In the genomic region with DNA sequence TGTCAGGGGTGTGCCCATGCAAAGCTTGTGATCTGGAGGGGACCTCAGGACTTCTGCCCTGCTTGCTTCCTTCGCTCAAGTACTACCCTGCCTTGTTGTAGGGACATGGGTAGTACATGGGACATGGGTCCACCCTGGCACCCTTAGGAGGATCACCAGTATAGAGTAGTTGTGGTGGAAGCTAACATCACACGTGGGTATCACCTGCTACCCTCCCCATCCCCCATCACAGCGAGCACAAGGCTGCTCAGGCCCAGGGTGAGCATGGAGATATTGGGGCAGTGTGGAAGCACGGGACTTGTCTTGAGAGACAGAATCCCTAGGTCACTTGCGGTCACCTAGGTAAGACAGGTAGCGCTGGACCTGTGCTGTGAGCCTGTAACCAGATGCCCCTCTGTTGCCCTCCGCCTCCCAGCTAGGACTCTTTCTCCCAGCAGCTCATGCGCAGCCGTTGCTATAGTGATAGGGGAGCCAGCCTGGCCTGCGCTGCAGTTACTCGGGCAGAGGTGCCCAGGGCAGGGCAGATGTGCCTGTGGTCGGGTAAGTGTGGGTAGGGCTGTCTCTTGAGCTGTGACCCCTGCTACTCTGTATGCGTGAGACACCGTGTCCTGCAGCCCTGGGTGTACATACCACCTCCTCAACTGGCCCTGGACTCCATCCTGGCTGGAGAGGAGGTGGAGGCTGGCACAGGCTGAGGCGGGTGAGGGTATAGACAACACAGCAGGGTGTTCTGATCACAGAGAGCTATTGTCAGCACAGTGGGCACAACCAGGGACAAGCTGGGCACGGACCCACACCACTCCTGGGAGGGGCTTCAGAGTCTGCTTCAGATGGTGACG, we compare ENCODE assay signal across 10 mouse cellular contexts. TPM values are rescaled to one million over a fixed set of nuclear protein-coding genes. Genes with fewer than 3 reads are reported as not detected.
DNase-seq lines count a peak whose midpoint lies in the region; ATAC-seq and TF ChIP-seq lines count a peak whose summit lies in the region.
"Had no signal": no experiment of that assay in that cellular context is flagged by ENCODE, and none has a peak within 500 bp of the region (broad histone marks: within the 10 kb centered on the region; RNA-seq: fewer than 3 reads in every experiment).

No protein-coding gene starts in this region.

- no peak for DNase-seq in forebrain, embryonic 11.5 days (ENCODE audit: low spot score)
- peak; percentile 29 for DNase-seq in brain, embryonic 14.5 days (ENCODE audit: low read depth)
- peak; percentile 59 to 61 for DNase-seq in layer of hippocampus, postnatal 36 days
- DNase-seq in MN1 (ENCODE audit: low spot score) = no peak
- DNase-seq in urinary bladder, postnatal 14 days (ENCODE audit: low spot score) = no peak
- DNase-seq in right cerebral cortex, postnatal 4 days = no peak

- no peak overlapping the region; the same call in 1 of the 2 replicates for H3K4me3 ChIP-seq in forebrain, embryonic 13.5 days
- H3K4me3 ChIP-seq in forebrain, embryonic 11.5 days (ENCODE audit: low read depth, low read length) = no peak overlapping the region
- no peak overlapping the region for H3K4me3 ChIP-seq in hindbrain, embryonic 16.5 days (ENCODE audit: low read length)
- H3K4me3 ChIP-seq: embryonic facial prominence, embryonic 15.5 days had no signal

- no peak for TF ChIP-seq POLR2A in brain, embryonic 14.5 days (IDR thresholded peaks at IDR 0.05; ENCODE audit: borderline replicate concordance, extremely low read depth, insufficient read depth, insufficient read length, poor library complexity, severe bottlenecking)

- H3K27ac ChIP-seq in forebrain, embryonic 13.5 days = no peak overlapping the region
- no peak overlapping the region for H3K27ac ChIP-seq in forebrain, embryonic 11.5 days (ENCODE audit: low read depth, low read length)
- no peak overlapping the region for H3K27ac ChIP-seq in hindbrain, embryonic 16.5 days (ENCODE audit: low read depth, low read length)
- H3K27ac ChIP-seq: embryonic facial prominence, embryonic 15.5 days had no signal

- peaks cover 27% of the 10 kb centered on the region for H3K36me3 ChIP-seq in forebrain, embryonic 13.5 days (ENCODE audit: poor library complexity, severe bottlenecking)
- H3K36me3 ChIP-seq in forebrain, embryonic 11.5 days (ENCODE audit: control insufficient read depth, insufficient read depth, low read length) = no peaks in the 10 kb centered on the region
- peaks cover 16% of the 10 kb centered on the region for H3K36me3 ChIP-seq in hindbrain, embryonic 16.5 days (ENCODE audit: control insufficient read depth, insufficient read depth, low read length)
- H3K36me3 ChIP-seq: embryonic facial prominence, embryonic 15.5 days had no signal

- peak overlapping the region; percentile 26 for H3K9ac ChIP-seq in forebrain, embryonic 13.5 days
- H3K9ac ChIP-seq in forebrain, embryonic 11.5 days (ENCODE audit: low read length) = no peak overlapping the region
- H3K9ac ChIP-seq in hindbrain, embryonic 16.5 days (ENCODE audit: low read depth, low read length) = no peak overlapping the region; the same call in 1 of the 2 replicates
- H3K9ac ChIP-seq: embryonic facial prominence, embryonic 15.5 days had no signal

- H3K27me3 ChIP-seq in forebrain, embryonic 13.5 days = peaks cover 9% of the 10 kb centered on the region; the same call in 1 of the 2 replicates
- H3K27me3 ChIP-seq in forebrain, embryonic 11.5 days (ENCODE audit: control insufficient read depth, insufficient read depth, low read length) = no peaks in the 10 kb centered on the region; the same call in 1 of the 2 replicates
- H3K27me3 ChIP-seq in hindbrain, embryonic 16.5 days (replicated peaks; ENCODE audit: control insufficient read depth, insufficient read depth, low read length) = peaks cover 4% of the 10 kb centered on the region

- peaks cover 34% of the 10 kb centered on the region for H3K4me1 ChIP-seq in forebrain, embryonic 13.5 days
- H3K4me1 ChIP-seq in forebrain, embryonic 11.5 days (replicated peaks; ENCODE audit: control insufficient read depth, insufficient read depth, low read length) = 0 out of 2 replicates have a peak, but pooled peaks cover 6% of the 10 kb centered on the region
- H3K4me1 ChIP-seq in hindbrain, embryonic 16.5 days (ENCODE audit: control insufficient read depth, insufficient read depth, low read depth, low read length) = peaks cover 25% of the 10 kb centered on the region

- no peaks in the 10 kb centered on the region for H3K9me3 ChIP-seq in forebrain, embryonic 13.5 days (replicated peaks)
- no peaks in the 10 kb centered on the region for H3K9me3 ChIP-seq in forebrain, embryonic 11.5 days (ENCODE audit: control insufficient read depth, low read length)
- H3K9me3 ChIP-seq in hindbrain, embryonic 16.5 days (ENCODE audit: control insufficient read depth, low read length) = no peaks in the 10 kb centered on the region
- H3K9me3 ChIP-seq: embryonic facial prominence, embryonic 15.5 days had no signal

- ATAC-seq in forebrain, embryonic 13.5 days = no peak
- no peak for ATAC-seq in forebrain, embryonic 11.5 days (replicated peaks; ENCODE audit: low FRiP score)
- ATAC-seq in hindbrain, embryonic 16.5 days = peak; percentile 5; the same call in 1 of the 2 replicates

- 59% methylated on average over 17 of the region's 17 CpGs for WGBS in forebrain, embryonic 13.5 days
- 67% methylated on average over 17 of the region's 17 CpGs for WGBS in forebrain, embryonic 11.5 days
- WGBS in hindbrain, embryonic 16.5 days = 45% methylated on average over 17 of the region's 17 CpGs

- peak overlapping the region; percentile 15; the same call in 1 of the 2 replicates for H3K4me2 ChIP-seq in forebrain, embryonic 13.5 days
- no peak overlapping the region for H3K4me2 ChIP-seq in forebrain, embryonic 11.5 days (ENCODE audit: low read depth, low read length, severe bottlenecking)
- peak overlapping the region; percentile 70 for H3K4me2 ChIP-seq in hindbrain, embryonic 16.5 days (ENCODE audit: low read length)
- H3K4me2 ChIP-seq: embryonic facial prominence, embryonic 15.5 days; liver, embryonic 11.5 days had no signal

- TF ChIP-seq CTCF in brain, embryonic 14.5 days (IDR thresholded peaks at IDR 0.05; ENCODE audit: borderline replicate concordance, extremely low read depth, insufficient read depth, insufficient read length) = no peak

RNA-seq across cellular contexts. Expression of a gene that starts 2.1 kb away (rescaled TPM):
- 5.7 and 8.2 TPM in 2 replicates for polyA plus RNA-seq in forebrain, embryonic 13.5 days (2015; fragmentation: Nextera tagmentation; extraction: Ambion mirVana)
- 9.9 and 10.2 TPM in 2 replicates for polyA plus RNA-seq in forebrain, embryonic 11.5 days (2014; fragmentation: Nextera tagmentation; extraction: Ambion mirVana)
- 29.8 and 60.6 TPM in 2 replicates for polyA plus RNA-seq in brain, embryonic 14.5 days (2012; rRNA removed)
- 13.5 and 15.5 TPM in 2 replicates for polyA plus RNA-seq in hindbrain, embryonic 16.5 days (2015; fragmentation: Nextera tagmentation; extraction: Ambion mirVana)
- 100 to 1,000 TPM; 147 to 167 TPM for total RNA-seq in layer of hippocampus, postnatal 36 days (2021)

RNA-seq across cellular contexts. Expression of a gene that starts 7.5 kb away (rescaled TPM):
- polyA plus RNA-seq in forebrain, embryonic 13.5 days (2015; fragmentation: Nextera tagmentation; extraction: Ambion mirVana) = 0.08 TPM in 1 of 2 replicates, not detected in the other
- not detected in 2 replicates for polyA plus RNA-seq in forebrain, embryonic 11.5 days (2014; fragmentation: Nextera tagmentation; extraction: Ambion mirVana)
- 0.42 and 0.57 TPM in 2 replicates for polyA plus RNA-seq in brain, embryonic 14.5 days (2012; rRNA removed)
- 0.19 and 0.23 TPM in 2 replicates for polyA plus RNA-seq in hindbrain, embryonic 16.5 days (2015; fragmentation: Nextera tagmentation; extraction: Ambion mirVana)
- under 1 TPM; 0.87 to 0.94 TPM for total RNA-seq in layer of hippocampus, postnatal 36 days (2021)
- polyA plus RNA-seq: liver, embryonic 11.5 days had no signal

RNA-seq across cellular contexts. Expression of a gene that starts 26.0 kb away (rescaled TPM):
- polyA plus RNA-seq in forebrain, embryonic 13.5 days (2015; fragmentation: Nextera tagmentation; extraction: Ambion mirVana) = 2.4 and 3.2 TPM in 2 replicates
- polyA plus RNA-seq in forebrain, embryonic 11.5 days (2014; fragmentation: Nextera tagmentation; extraction: Ambion mirVana) = 0.61 and 0.77 TPM in 2 replicates
- 1.1 and 1.9 TPM in 2 replicates for polyA plus RNA-seq in brain, embryonic 14.5 days (2012; rRNA removed)
- polyA plus RNA-seq in hindbrain, embryonic 16.5 days (2015; fragmentation: Nextera tagmentation; extraction: Ambion mirVana) = 3.4 and 4.1 TPM in 2 replicates
- under 1 TPM in 1 of 2 experiments, not detected in 1; 0.66 TPM for total RNA-seq in layer of hippocampus, postnatal 36 days (2021)
- polyA plus RNA-seq: liver, embryonic 11.5 days had no signal

RNA-seq across cellular contexts. Expression of a gene that starts 30.3 kb away (rescaled TPM):
- polyA plus RNA-seq in forebrain, embryonic 13.5 days (2015; fragmentation: Nextera tagmentation; extraction: Ambion mirVana) = 62.0 and 65.9 TPM in 2 replicates
- 22.9 and 24.2 TPM in 2 replicates for polyA plus RNA-seq in forebrain, embryonic 11.5 days (2014; fragmentation: Nextera tagmentation; extraction: Ambion mirVana)
- 109 and 142 TPM in 2 replicates for polyA plus RNA-seq in brain, embryonic 14.5 days (2012; rRNA removed)
- polyA plus RNA-seq in hindbrain, embryonic 16.5 days (2015; fragmentation: Nextera tagmentation; extraction: Ambion mirVana) = 117 and 134 TPM in 2 replicates
- 10 to 100 TPM; 46.2 to 62.8 TPM for total RNA-seq in layer of hippocampus, postnatal 36 days (2021)

RNA-seq across cellular contexts. Expression of a gene that starts 31.5 kb away (rescaled TPM):
- polyA plus RNA-seq in forebrain, embryonic 13.5 days (2015; fragmentation: Nextera tagmentation; extraction: Ambion mirVana) = 287 and 315 TPM in 2 replicates
- 120 and 128 TPM in 2 replicates for polyA plus RNA-seq in forebrain, embryonic 11.5 days (2014; fragmentation: Nextera tagmentation; extraction: Ambion mirVana)
- polyA plus RNA-seq in brain, embryonic 14.5 days (2012; rRNA removed) = 621 and 644 TPM in 2 replicates
- polyA plus RNA-seq in hindbrain, embryonic 16.5 days (2015; fragmentation: Nextera tagmentation; extraction: Ambion mirVana) = 481 and 505 TPM in 2 replicates
- total RNA-seq in layer of hippocampus, postnatal 36 days (2021) = 100 to 1,000 TPM; 422 to 431 TPM

Comparison
In these comparisons a context has a peak if more than half of its experiments do, and no peak if none do; other contexts are left out.
1. DNase-seq: peak in brain, embryonic 14.5 days (single experiment) and layer of hippocampus, postnatal 36 days (2 of 2); none in forebrain, embryonic 11.5 days (single experiment), MN1 (single experiment), urinary bladder, postnatal 14 days (single experiment) and right cerebral cortex, postnatal 4 days (single experiment).